8 mouse cellular contexts compared by ENCODE assay signal in genomic region chr9:45299231-45300006, GRCm38 (mm10). TPM values are rescaled to one million over a fixed set of nuclear protein-coding genes. Genes with fewer than 3 reads are reported as not detected.
DNase-seq lines count a peak whose midpoint lies in the region; ATAC-seq and TF ChIP-seq lines count a peak whose summit lies in the region.

No protein-coding gene starts in this region.

- H3K27me3 ChIP-seq in forebrain, embryonic 10.5 days (ENCODE audit: poor library complexity, severe bottlenecking) = 0 out of 2 replicates have a peak, but pooled peaks cover 6% of the 10 kb centered on the region
- H3K27me3 ChIP-seq in forebrain, embryonic 15.5 days = no peaks in the 10 kb centered on the region
- 0 out of 2 replicates have a peak, but pooled peaks cover 4% of the 10 kb centered on the region for H3K27me3 ChIP-seq in neural tube, embryonic 15.5 days (replicated peaks)

- no peaks in the 10 kb centered on the region for H3K36me3 ChIP-seq in forebrain, embryonic 10.5 days (replicated peaks)
- H3K36me3 ChIP-seq in forebrain, embryonic 15.5 days = no peaks in the 10 kb centered on the region
- H3K36me3 ChIP-seq in neural tube, embryonic 15.5 days = no peaks in the 10 kb centered on the region

- TF ChIP-seq POLR2A in lung, adult 2 months (IDR thresholded peaks at IDR 0.05; ENCODE audit: borderline replicate concordance, extremely low read depth, low read depth, low read length) = no peak

- ATAC-seq in forebrain, embryonic 15.5 days (replicated peaks) = no peak
- ATAC-seq in neural tube, embryonic 15.5 days (ENCODE audit: low FRiP score) = no peak

- no peak overlapping the region for H3K27ac ChIP-seq in forebrain, embryonic 10.5 days
- H3K27ac ChIP-seq in forebrain, embryonic 15.5 days (replicated peaks) = no peak overlapping the region
- no peak overlapping the region for H3K27ac ChIP-seq in neural tube, embryonic 15.5 days (replicated peaks)

- no peak overlapping the region for H3K4me2 ChIP-seq in forebrain, embryonic 15.5 days (replicated peaks)
- no peak overlapping the region for H3K4me2 ChIP-seq in neural tube, embryonic 15.5 days

- TF ChIP-seq CTCF in lung, adult 2 months (IDR thresholded peaks at IDR 0.05; ENCODE audit: insufficient read depth, low read length) = peak; percentile 75

- H3K4me1 ChIP-seq in forebrain, embryonic 10.5 days = peaks cover 7% of the 10 kb centered on the region
- peaks cover 7% of the 10 kb centered on the region for H3K4me1 ChIP-seq in forebrain, embryonic 15.5 days
- H3K4me1 ChIP-seq in neural tube, embryonic 15.5 days = peaks cover 7% of the 10 kb centered on the region; the same call in 1 of the 2 replicates
- H3K4me1 ChIP-seq in lung, adult 2 months (ENCODE audit: control insufficient read depth, insufficient read depth, low read length) = peaks cover 4% of the 10 kb centered on the region; the same call in 1 of the 2 replicates

- peak; percentile 46 for DNase-seq in forebrain, embryonic 10.5 days (ENCODE audit: extremely low spot score, low spot score)
- peak; percentile 57 for DNase-seq in neural tube, embryonic 10.5 days (ENCODE audit: extremely low spot score, low spot score)
- DNase-seq in embryo, embryonic 11.5 days (ENCODE audit: low read depth, low spot score) = peak; percentile 13
- no peak for DNase-seq in lung, adult 2 months
- peak; percentile 72 to 74 for DNase-seq in spleen, adult 18-20 months
- DNase-seq in yolk sac, embryonic 10.5 days (ENCODE audit: low spot score) = no peak

- WGBS in forebrain, embryonic 10.5 days = 79% methylated on average over 11 of the region's 11 CpGs
- WGBS in forebrain, embryonic 15.5 days = 84% methylated on average over 11 of the region's 11 CpGs
- 85% methylated on average over 11 of the region's 11 CpGs for WGBS in neural tube, embryonic 15.5 days
- WGBS in lung, adult 2 months = 71% methylated on average over 11 of the region's 11 CpGs

- H3K9me3 ChIP-seq in forebrain, embryonic 10.5 days = 0 out of 2 replicates have a peak, but pooled peaks cover 4% of the 10 kb centered on the region
- no peaks in the 10 kb centered on the region for H3K9me3 ChIP-seq in forebrain, embryonic 15.5 days
- H3K9me3 ChIP-seq in neural tube, embryonic 15.5 days (replicated peaks) = no peaks in the 10 kb centered on the region

- no peak overlapping the region for H3K9ac ChIP-seq in forebrain, embryonic 15.5 days (replicated peaks)
- no peak overlapping the region for H3K9ac ChIP-seq in neural tube, embryonic 15.5 days (replicated peaks)

- H3K4me3 ChIP-seq in forebrain, embryonic 10.5 days = no peak overlapping the region
- H3K4me3 ChIP-seq in forebrain, embryonic 15.5 days = no peak overlapping the region
- no peak overlapping the region for H3K4me3 ChIP-seq in neural tube, embryonic 15.5 days (replicated peaks)
- no peak overlapping the region for H3K4me3 ChIP-seq in lung, adult 2 months (replicated peaks; ENCODE audit: extremely low read depth, low read depth, low read length)

RNA-seq across cellular contexts. Expression of gene Tmprss13, which starts 19.5 kb away (rescaled TPM):
- polyA plus RNA-seq in forebrain, embryonic 10.5 days (2016; fragmentation: Nextera tagmentation; extraction: Ambion mirVana) = 0.12 TPM in 1 of 2 replicates, not detected in the other
- polyA plus RNA-seq in forebrain, embryonic 15.5 days (2015; fragmentation: Nextera tagmentation; extraction: Ambion mirVana) = not detected in 2 replicates
- 0.04 and 0.24 TPM in 2 replicates for polyA plus RNA-seq in neural tube, embryonic 15.5 days (2015; fragmentation: Nextera tagmentation; extraction: Ambion mirVana)
- 1.1 and 6.6 TPM in 2 replicates for polyA plus RNA-seq in lung, adult 2 months (2012; rRNA removed)

RNA-seq across cellular contexts. Expression of gene Il10ra, which starts 30.5 kb away (rescaled TPM):
- polyA plus RNA-seq in forebrain, embryonic 10.5 days (2016; fragmentation: Nextera tagmentation; extraction: Ambion mirVana) = 0.42 and 0.50 TPM in 2 replicates
- polyA plus RNA-seq in forebrain, embryonic 15.5 days (2015; fragmentation: Nextera tagmentation; extraction: Ambion mirVana) = 0.42 and 0.49 TPM in 2 replicates
- 0.69 and 2.1 TPM in 2 replicates for polyA plus RNA-seq in neural tube, embryonic 15.5 days (2015; fragmentation: Nextera tagmentation; extraction: Ambion mirVana)
- 10.3 and 12.9 TPM in 2 replicates for polyA plus RNA-seq in lung, adult 2 months (2012; rRNA removed)

Comparison
In these comparisons a context has a peak if more than half of its experiments do, and no peak if none do; other contexts are left out.
1. DNase-seq: peak in forebrain, embryonic 10.5 days (single experiment), neural tube, embryonic 10.5 days (single experiment), embryo, embryonic 11.5 days (single experiment) and spleen, adult 18-20 months (2 of 2); none in lung, adult 2 months (single experiment) and yolk sac, embryonic 10.5 days (single experiment).